Mouse (Mus musculus) spleen, embryonic (tissue): ENCODE data around the gene Lpar4.

ENCODE experiments used
- CTCF ChIA-PET: fragments of 350-600 bp; sonication (Branson Sonifier 250); formaldehyde crosslinking; loops from one replicate; lab custom pipeline; 2022; lab: Charles Lee

Gene Lpar4

DNA sequence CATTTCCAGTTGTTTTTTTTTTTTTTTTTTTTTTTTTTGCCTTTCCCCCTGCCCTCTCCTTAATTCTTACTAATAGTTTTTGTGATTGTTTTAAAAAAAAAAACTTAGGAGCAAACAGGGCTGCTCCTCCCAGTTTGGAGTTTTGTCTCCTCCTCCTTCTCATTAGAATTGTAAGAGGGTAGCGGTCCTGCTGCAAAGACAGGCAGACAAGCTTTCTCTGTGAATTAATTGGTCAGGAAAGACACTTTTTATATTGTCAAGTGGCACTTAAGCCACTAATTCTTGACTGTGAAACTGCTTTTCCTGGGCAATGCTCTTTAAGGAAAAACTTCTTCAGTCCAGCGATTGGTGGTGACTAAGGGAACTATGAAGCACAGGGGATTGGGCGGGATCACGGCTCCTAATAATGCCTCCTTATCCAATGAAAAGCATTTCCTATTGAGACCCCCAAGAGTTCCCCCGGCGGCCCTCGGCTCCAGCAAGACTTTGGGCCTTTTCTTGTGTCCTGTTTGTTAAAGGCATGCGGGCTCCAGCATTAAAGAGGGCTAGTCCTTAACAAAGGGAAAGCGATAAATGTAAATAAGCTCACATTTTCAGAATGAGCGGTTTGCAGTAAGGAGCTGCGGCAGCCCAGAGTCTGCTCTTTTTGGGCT lies at the start of gene Lpar4:
Gene Lpar4 (plus strand): TSS at position 451 of the 653 bp plus-strand sequence.
- CTCF ChIA-PET, result interaction anchor here (0.6 kb wide), 1 partner anchor 479 kb away, joined by 5 read pairs; no protein-coding TSS in a partner anchor

DNA sequence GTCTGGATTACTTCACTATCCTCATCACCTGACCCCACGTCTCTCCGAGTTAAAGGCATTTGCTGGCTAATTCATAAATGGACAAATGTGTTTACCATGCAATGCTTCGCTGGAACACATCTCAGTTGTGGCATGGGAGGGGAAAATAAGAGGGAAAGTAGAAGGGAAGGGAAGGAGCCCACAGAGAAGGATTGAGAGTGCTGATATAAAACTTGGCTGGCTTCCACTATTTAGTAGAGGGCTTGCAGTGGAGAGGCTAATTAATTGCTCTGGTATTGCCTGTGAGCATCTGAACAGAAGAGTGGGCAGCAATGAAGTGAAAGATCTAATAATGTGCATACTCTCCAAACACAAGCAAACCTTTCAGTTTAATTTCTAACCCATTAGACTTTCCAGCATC lies 49.0 kb upstream of the Lpar4 start:
- CTCF ChIA-PET, result no interaction called here

DNA sequence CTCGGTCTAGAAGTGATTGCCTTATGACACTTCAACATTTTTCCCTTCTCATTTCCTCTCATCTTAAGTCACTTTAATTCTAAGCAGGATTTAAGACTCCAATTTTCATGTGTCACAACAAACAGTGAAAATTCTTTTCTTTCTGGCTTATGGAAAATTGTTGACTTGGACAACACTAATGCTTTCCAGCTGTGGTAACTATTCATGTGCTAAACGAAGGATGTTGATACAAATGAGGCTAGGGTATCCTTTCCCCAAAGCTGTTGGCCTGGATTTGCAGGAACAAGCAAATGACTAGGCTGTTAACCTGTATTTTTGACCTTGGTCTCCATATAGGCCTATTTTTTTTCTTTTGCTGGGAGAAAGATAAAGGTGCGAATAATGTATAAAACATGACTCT lies 48.5 kb upstream of the Lpar4 start:
- CTCF ChIA-PET, result no interaction called here

DNA sequence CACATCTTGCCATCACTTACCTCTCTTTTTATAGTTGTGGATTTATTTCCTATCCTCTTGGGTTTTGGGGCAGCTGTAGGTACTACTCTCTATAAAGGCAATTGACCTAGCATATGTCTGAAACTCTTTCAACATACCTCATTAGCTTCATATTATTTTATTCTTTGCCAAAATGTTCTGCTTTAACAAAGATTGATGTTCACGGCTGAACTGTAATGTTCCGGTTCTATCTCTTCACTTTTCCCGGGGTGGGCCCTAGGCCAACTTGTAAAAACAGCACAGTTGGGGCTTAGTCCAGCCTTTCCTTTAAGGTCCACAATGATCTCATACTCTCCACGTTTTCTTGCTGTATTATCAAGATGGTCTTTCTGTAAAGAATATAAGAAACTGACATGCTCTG lies 48.1 kb upstream of the Lpar4 start:
- CTCF ChIA-PET, result no interaction called here

DNA sequence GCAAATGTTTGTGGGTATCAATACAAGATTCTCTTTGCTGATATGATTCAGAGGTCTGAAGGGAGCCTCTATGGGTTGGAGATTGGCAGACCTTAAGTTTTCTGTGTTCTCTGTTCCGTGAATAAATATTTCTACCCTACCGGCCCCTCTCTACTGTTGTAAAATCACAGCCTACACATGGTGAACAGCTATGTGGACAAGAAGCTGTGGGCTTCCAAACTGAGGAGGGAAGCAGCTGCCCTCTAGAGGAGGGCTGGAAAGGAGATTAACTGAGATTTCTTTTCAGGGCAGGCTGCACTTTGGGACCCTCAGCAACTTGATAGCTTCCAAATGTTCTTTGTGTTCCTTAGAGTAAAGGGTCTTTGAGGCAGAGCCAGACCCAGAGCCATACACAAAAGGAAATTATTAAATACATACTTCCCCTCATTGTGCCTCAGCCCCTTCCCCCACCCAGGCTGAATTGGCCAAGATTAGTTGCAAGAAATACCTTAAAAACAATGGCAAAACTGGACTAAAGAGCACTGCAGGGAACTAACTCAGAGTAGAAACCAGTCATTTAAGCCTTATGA lies 22.6 kb upstream of the Lpar4 start:
- CTCF ChIA-PET, result no interaction called here

DNA sequence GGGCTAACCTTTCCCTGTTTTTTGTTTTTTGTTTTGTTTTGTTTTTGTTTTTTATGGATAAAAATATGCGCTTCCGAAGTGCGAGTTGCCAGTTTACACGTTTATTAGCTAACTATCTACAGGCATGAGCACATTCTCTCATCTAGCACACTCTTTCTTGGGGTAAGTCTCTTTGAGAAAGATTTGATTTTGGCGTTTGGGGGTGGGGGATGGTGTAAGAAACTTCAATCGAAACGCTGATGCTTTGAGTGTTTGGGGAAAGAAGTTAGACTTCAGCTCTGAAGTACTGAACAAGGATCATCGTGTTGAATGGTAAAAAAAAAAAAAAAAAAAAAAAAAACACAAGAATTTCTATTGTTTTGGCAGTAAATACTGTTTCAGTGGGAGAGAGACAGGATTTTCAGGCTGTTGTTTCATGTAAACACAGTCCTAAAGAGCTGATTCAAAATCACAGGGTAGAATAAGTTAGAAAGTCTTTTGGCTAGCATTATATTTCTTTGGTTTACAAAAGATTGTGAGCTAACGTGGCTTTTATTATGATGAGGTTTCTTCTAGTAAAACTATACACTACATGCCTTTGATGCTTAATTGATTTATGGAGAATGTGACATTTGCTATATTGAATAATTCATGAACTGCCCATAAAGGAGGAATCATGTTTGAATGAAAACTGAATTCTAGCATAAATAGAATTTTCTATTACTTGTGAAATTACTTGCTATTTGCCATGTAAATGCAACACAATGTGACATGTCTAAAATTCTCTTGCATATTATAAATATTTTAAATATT lies 599 bp downstream of the Lpar4 start:
- CTCF ChIA-PET, result no interaction called here

DNA sequence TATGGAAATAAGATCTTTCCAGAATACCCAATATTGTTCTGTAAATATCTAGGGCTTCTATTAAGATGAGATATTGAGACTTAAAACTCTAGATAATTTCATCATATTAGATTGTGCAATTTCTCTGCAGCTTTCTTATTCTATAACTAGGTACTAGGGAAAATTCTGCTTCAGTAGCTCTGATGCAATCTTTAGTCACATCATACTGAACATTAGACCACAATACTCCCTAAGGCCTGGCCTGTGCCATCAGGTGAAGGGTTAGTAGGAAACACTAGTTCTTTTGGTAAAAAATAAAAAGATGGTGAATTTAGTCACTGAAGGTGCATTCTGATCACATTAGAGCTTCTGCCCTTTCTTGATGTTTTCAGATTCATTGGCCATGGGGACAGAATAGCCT lies 4.1 kb downstream of the Lpar4 start:
- CTCF ChIA-PET, result no interaction called here

DNA sequence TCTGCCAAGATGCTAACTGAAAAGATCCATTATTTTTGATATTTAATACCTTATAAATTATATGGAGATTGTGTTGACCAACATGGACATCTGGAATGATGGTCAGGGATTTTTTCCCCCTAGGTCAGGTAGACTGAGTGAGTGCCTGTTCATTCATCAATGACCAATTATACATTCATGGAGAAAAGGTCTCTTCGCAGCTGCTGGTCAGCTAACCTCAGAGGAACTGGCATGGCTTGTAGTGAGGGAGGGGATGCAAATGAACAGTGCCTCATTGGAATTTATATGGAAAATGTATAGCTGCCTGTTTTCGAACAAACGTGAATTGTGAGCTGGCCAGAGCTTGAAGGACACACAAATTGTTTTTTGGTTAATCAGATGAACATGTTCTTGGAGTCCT lies 18.9 kb downstream of the Lpar4 start:
- CTCF ChIA-PET, result no interaction called here

DNA sequence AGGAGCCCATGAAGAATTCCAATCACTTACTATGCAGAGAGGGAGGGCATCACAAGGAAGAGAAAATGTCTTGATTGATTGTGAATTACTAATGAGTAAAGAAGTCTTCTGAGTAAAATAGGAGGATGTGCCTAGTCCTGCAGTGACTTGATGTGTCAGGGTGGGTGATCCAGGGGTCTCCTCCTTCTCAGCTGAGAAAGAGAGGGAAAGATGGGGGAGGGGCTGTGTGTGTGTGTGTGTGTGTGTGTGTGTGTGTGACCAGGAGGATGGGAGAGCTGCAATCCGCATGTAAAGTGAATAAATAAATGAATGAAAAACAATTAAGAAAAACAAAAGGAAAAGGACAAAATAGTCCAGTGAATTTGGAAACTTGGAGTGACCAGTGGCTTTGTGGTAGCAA lies 30.1 kb downstream of the Lpar4 start:
- CTCF ChIA-PET, result no interaction called here

DNA sequence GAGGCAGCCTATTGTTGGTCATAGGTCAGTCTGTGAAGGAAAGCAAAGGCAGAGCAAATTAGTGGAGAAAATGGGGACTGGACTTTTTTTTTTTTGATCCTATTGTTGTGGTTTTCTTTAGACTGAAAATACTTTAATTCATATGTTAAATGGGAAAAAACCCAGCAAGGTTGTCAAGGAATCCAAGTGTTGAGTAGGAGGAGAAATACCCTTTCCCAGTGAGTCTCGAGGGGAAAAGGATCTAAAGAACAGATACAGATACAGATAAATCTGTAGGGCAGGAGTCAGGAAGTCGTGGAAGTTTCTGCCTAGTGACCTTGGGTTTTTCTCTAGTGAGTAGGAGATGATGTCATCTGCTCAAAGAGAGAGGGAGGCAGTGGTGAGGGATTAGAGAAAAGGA lies 30.6 kb downstream of the Lpar4 start:
- CTCF ChIA-PET, result no interaction called here

DNA sequence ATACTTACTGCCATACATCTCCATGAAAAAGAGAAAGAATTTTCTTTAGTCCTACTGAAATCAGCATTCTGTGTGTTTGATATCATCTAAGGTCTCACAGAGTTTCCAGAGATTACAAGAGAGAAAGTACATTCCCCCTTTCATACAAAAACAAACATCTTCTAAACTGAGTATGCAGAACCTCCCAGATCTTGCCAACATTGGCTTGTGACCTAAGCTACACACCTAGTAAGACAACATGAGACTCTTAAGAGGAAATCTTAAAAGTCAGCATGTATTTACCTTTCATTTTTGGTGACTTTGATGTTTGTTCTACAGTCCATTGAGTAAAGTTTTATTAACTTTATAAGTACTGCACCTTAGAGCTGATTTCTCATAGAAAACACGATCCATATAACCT lies 33.4 kb downstream of the Lpar4 start:
- CTCF ChIA-PET, result no interaction called here

DNA sequence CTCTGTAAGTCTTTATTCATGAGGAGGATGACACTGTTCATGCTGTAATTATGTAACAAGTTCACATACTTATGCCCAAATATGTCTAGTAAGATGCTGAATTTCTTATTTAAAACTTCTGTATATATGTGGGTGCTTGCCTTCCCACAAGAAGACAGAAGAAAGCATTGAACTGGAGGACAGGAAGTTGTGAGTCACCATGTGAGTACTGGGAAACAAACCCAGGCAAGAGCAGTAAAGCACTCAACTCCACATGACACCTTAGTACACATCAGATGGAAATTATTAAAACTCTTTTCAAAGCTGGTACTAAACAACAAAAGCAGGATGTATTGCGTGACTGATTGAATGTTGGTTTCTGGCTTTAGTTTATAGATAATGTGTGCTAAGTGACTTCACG lies 41.8 kb downstream of the Lpar4 start:
- CTCF ChIA-PET, result no interaction called here

DNA sequence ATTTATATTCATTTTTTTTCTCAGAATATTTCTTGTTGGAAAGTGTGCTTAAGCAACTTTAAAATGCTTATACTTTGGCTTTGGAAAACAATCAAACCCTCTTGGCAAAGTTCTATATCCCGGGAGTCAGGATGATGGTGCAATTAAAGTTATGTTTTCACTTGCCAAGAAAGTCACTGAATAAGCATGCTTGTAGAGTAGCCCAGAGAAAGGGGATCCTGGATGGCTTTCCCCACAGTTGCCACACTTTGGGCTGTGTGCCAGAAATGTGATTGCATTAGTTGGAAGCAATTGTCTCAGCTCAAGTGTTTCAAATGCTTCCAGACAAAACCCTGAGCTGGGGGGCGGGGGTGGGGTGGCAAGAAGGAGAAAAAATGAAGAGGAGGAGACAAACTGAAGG lies 43.9 kb downstream of the Lpar4 start:
- CTCF ChIA-PET, result interaction anchor here (0.6 kb wide), 1 partner anchor 173 kb away, joined by 3 read pairs; no protein-coding TSS in a partner anchor
